Mouse (Mus musculus): ENCODE results near the gene Itgb6.

DNA sequence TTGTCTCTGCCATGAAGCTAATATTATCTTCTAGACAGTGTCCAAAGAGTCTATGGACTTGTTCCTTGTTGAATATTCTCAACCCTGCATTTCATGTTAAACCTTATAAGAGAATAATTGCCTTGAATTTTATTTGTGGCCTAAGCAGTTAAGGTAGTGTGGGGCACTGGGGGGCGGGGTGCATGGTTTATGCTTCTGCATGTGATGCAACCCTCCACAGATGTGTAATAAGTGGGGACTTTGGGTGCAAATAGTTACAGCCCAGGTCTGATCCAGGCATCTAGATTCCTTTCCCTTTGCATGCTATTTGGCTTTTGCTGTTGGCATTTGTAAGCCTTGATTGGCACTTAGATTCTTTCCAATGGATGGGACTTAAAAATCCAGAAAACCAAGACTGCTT is 51.2 kb downstream of the Itgb6 start:
- TF ChIP-seq POLR2A (IDR thresholded peaks at IDR 0.05; ENCODE audit: control insufficient read depth, low read depth, low read length) (no peak), CTCF (IDR thresholded peaks at IDR 0.05; ENCODE audit: control insufficient read depth, insufficient read depth, insufficient replicate concordance, low read depth, low read length) (no peak)
